Mouse (Mus musculus) forebrain, embryonic 10.5 days (tissue): Measurements from ENCODE around the gene Gstm6. TPM values are rescaled to one million over a fixed set of nuclear protein-coding genes. Genes with fewer than 3 reads are reported as not detected.
"Not testable (repeated sequence)": the region's sequence is repeated elsewhere in the genome, so short reads cannot be mapped to it uniquely, and the experiment has no call there.

ENCODE experiments used
- DNase-seq: peaks from one replicate; pipeline ENCODE4 v3.0.0-alpha.2; 2017; ENCODE audit warnings: low spot score; ENCODE audit errors: extremely low spot score
- H3K27ac ChIP-seq: fragments of 300-500 bp; sonication (generic); 2 replicates; pipeline ENCODE4 v1.5.1; 2016; ENCODE audit warnings: mild to moderate bottlenecking
- H3K27me3 ChIP-seq: fragments of 300-500 bp; sonication (generic); 2 replicates; pipeline ENCODE4 v1.6.1; 2016; ENCODE audit warnings: mild to moderate bottlenecking; ENCODE audit not compliant: poor library complexity, severe bottlenecking
- H3K36me3 ChIP-seq: fragments of 300-500 bp; sonication (generic); replicated peaks from 2 replicates; pipeline ENCODE4 v1.6.1; 2016; ENCODE audit warnings: mild to moderate bottlenecking, moderate library complexity
- H3K4me1 ChIP-seq: fragments of 300-500 bp; sonication (generic); 2 replicates; pipeline ENCODE4 v1.6.1; 2016
- H3K4me3 ChIP-seq: fragments of 300-500 bp; sonication (generic); 2 replicates; pipeline ENCODE4 v1.5.1; 2016; ENCODE audit warnings: mild to moderate bottlenecking, moderate library complexity
- H3K9me3 ChIP-seq: fragments of 300-500 bp; sonication (generic); 2 replicates; pipeline ENCODE4 v1.6.1; 2016; ENCODE audit warnings: mild to moderate bottlenecking, moderate library complexity
- WGBS: fragments of 180-500 bp; shearing (Covaris S2); methylation state at CpG from one replicate; pipeline ENCODE4 v1.1.7; 2016; 5-methylcytosine and 5-hydroxymethylcytosine counted together
- polyA plus RNA-seq: library from polyadenylated mRNA; unstranded; fragments of >200 nt; fragmentation: Nextera tagmentation; extraction: Ambion mirVana; gene quantifications from 2 replicates; pipeline ENCODE4 v1.2.1, GENCODE M21; 2016

Gene Gstm6
- polyA plus RNA-seq, 1 experiment from 2014 or later, result 11.2 TPM

- Histone ChIP-seq H3K36me3 (no peaks in the 10 kb centered on the region), H3K27me3 (no peaks in the 10 kb centered on the region), H3K4me3 (no peak overlapping the region), H3K4me1 (peaks cover 14% of the 10 kb centered on the region), H3K27ac (no peak overlapping the region), H3K9me3 (no peaks in the 10 kb centered on the region)
- WGBS, result 80% methylated on average over 1 of the region's 1 CpGs
- DNase-seq, result no peak
These were observed 22.0 kb upstream of the Gstm6 start for GRCm38 (mm10) chr3:107965592-107965991.

GRCm38 (mm10) chr3:107964656-107965308 is 21.2 kb upstream of the Gstm6 start:
- H3K4me1 ChIP-seq, result peaks cover 14% of the 10 kb centered on the region
- no peaks in the 10 kb centered on the region for H3K36me3 ChIP-seq
- H3K27me3 ChIP-seq, result no peaks in the 10 kb centered on the region
- DNase-seq, result no peak
- 72% methylated on average over 5 of the region's 5 CpGs for WGBS
- H3K27ac ChIP-seq, result peak overlapping the region; percentile 72
- H3K9me3 ChIP-seq, result no peaks in the 10 kb centered on the region
- no peak overlapping the region for H3K4me3 ChIP-seq

GRCm38 (mm10) chr3:107964026-107964425 is 20.5 kb upstream of the Gstm6 start:
- no peaks in the 10 kb centered on the region for H3K9me3 ChIP-seq
- DNase-seq, result no peak
- no peaks in the 10 kb centered on the region for H3K36me3 ChIP-seq
- peak overlapping the region; percentile 72 for H3K27ac ChIP-seq
- 88% methylated on average over 4 of the region's 4 CpGs for WGBS
- peaks cover 14% of the 10 kb centered on the region for H3K4me1 ChIP-seq
- no peak overlapping the region for H3K4me3 ChIP-seq
- H3K27me3 ChIP-seq, result no peaks in the 10 kb centered on the region

- not testable (repeated sequence) for H3K4me3 ChIP-seq, H3K9me3 ChIP-seq, H3K36me3 ChIP-seq, H3K27ac ChIP-seq, H3K27me3 ChIP-seq, H3K4me1 ChIP-seq, DNase-seq
- WGBS, result 89% methylated on average over 9 of the region's 9 CpGs
These were observed 11.7 kb upstream of the Gstm6 start for GRCm38 (mm10) chr3:107955260-107955659.

GRCm38 (mm10) chr3:107953906-107954305 is 10.4 kb upstream of the Gstm6 start:
- DNase-seq, result no peak
- no peaks in the 10 kb centered on the region for H3K9me3 ChIP-seq
- peaks cover 6% of the 10 kb centered on the region; the same call in 1 of the 2 replicates for H3K4me1 ChIP-seq
- 86% methylated on average over 5 of the region's 5 CpGs for WGBS
- H3K36me3 ChIP-seq, result no peaks in the 10 kb centered on the region
- H3K27ac ChIP-seq, result no peak overlapping the region
- H3K4me3 ChIP-seq, result no peak overlapping the region
- no peaks in the 10 kb centered on the region for H3K27me3 ChIP-seq

- 16% methylated on average over 6 of the region's 6 CpGs for WGBS
These were observed 9.8 kb upstream of the Gstm6 start for GRCm38 (mm10) chr3:107953328-107953755.

GRCm38 (mm10) chr3:107950531-107950930 is 7.0 kb upstream of the Gstm6 start:
- H3K27me3 ChIP-seq, result no peaks in the 10 kb centered on the region
- 86% methylated on average over 11 of the region's 11 CpGs for WGBS
- no peak for DNase-seq

More at GRCm38 (mm10) chr3:107953328-107953755, 9.8 kb upstream of the Gstm6 start:
- DNase-seq, result peak; percentile 28
- no peaks in the 10 kb centered on the region for H3K36me3 ChIP-seq
- H3K4me1 ChIP-seq, result peaks cover 6% of the 10 kb centered on the region; the same call in 1 of the 2 replicates
- H3K4me3 ChIP-seq, result no peak overlapping the region
- no peaks in the 10 kb centered on the region for H3K9me3 ChIP-seq
- H3K27me3 ChIP-seq, result no peaks in the 10 kb centered on the region
- H3K27ac ChIP-seq, result no peak overlapping the region

GRCm38 (mm10) chr3:107949461-107949860 is 5.9 kb upstream of the Gstm6 start:
- not testable (repeated sequence) for H3K27me3 ChIP-seq, H3K9me3 ChIP-seq, H3K36me3 ChIP-seq, H3K27ac ChIP-seq, H3K4me1 ChIP-seq, DNase-seq, H3K4me3 ChIP-seq
- 97% methylated on average over 1 of the region's 1 CpGs for WGBS

More at GRCm38 (mm10) chr3:107950531-107950930, 7.0 kb upstream of the Gstm6 start:
- no peak overlapping the region for H3K27ac ChIP-seq
- H3K36me3 ChIP-seq, result no peaks in the 10 kb centered on the region
- H3K4me3 ChIP-seq, result no peak overlapping the region
- H3K4me1 ChIP-seq, result peaks cover 6% of the 10 kb centered on the region; the same call in 1 of the 2 replicates
- H3K9me3 ChIP-seq, result no peaks in the 10 kb centered on the region

GRCm38 (mm10) chr3:107945729-107946128 is 2.2 kb upstream of the Gstm6 start:
- H3K4me1 ChIP-seq, result peaks cover 13% of the 10 kb centered on the region
- no peak overlapping the region for H3K4me3 ChIP-seq
- no peak for DNase-seq
- H3K27me3 ChIP-seq, result no peaks in the 10 kb centered on the region
- no peaks in the 10 kb centered on the region for H3K9me3 ChIP-seq
- no peaks in the 10 kb centered on the region for H3K36me3 ChIP-seq
- no peak overlapping the region for H3K27ac ChIP-seq
- 59% methylated on average over 4 of the region's 4 CpGs for WGBS

GRCm38 (mm10) chr3:107941261-107941660 is 2.3 kb downstream of the Gstm6 start:
- DNase-seq, result no peak
- H3K27me3 ChIP-seq, result no peaks in the 10 kb centered on the region
- no peaks in the 10 kb centered on the region for H3K9me3 ChIP-seq
- H3K27ac ChIP-seq, result no peak overlapping the region
- WGBS, result 87% methylated on average over 4 of the region's 4 CpGs
- no peaks in the 10 kb centered on the region for H3K36me3 ChIP-seq
- H3K4me1 ChIP-seq, result peaks cover 23% of the 10 kb centered on the region
- H3K4me3 ChIP-seq, result no peak overlapping the region

GRCm38 (mm10) chr3:107940524-107940923 is 3.0 kb downstream of the Gstm6 start:
- 88% methylated on average over 7 of the region's 7 CpGs for WGBS

GRCm38 (mm10) chr3:107939830-107940229 is 3.7 kb downstream of the Gstm6 start:
- DNase-seq, result no peak
- 86% methylated on average over 4 of the region's 4 CpGs for WGBS
- H3K27me3 ChIP-seq, result no peaks in the 10 kb centered on the region
- H3K27ac ChIP-seq, result 0 out of 2 replicates have a peak overlapping the region, but pooled peaks have one; percentile 20
- no peaks in the 10 kb centered on the region for H3K9me3 ChIP-seq
- H3K36me3 ChIP-seq, result no peaks in the 10 kb centered on the region
- H3K4me1 ChIP-seq, result peaks cover 23% of the 10 kb centered on the region
- H3K4me3 ChIP-seq, result no peak overlapping the region

More at GRCm38 (mm10) chr3:107940524-107940923, 3.0 kb downstream of the Gstm6 start:
- Histone ChIP-seq H3K27ac (no peak overlapping the region), H3K36me3 (no peaks in the 10 kb centered on the region), H3K4me1 (peaks cover 23% of the 10 kb centered on the region), H3K27me3 (no peaks in the 10 kb centered on the region), H3K4me3 (no peak overlapping the region), H3K9me3 (no peaks in the 10 kb centered on the region)
- no peak for DNase-seq

GRCm38 (mm10) chr3:107939403-107939802 is 4.1 kb downstream of the Gstm6 start:
- Histone ChIP-seq H3K36me3 (no peaks in the 10 kb centered on the region), H3K27me3 (0 out of 2 replicates have a peak, but pooled peaks cover under 1% of the 10 kb centered on the region), H3K27ac (peak overlapping the region; percentile 20; the same call in 1 of the 2 replicates), H3K4me1 (peaks cover 23% of the 10 kb centered on the region), H3K9me3 (no peaks in the 10 kb centered on the region), H3K4me3 (no peak overlapping the region)
- peak; percentile 62 for DNase-seq
- WGBS, result 56% methylated on average over 3 of the region's 3 CpGs
